Mouse (Mus musculus): ENCODE results near the gene Olfr1385. TPM values are rescaled to one million over a fixed set of nuclear protein-coding genes. Genes with fewer than 3 reads are reported as not detected.
"Not testable (repeated sequence)": the region's sequence is repeated elsewhere in the genome, so short reads cannot be mapped to it uniquely, and the experiment has no call there.

Olfr1385 gene
- polyA plus RNA-seq (2016; fragmentation: Nextera tagmentation; extraction: Ambion mirVana): not detected in 2 replicates

DNA sequence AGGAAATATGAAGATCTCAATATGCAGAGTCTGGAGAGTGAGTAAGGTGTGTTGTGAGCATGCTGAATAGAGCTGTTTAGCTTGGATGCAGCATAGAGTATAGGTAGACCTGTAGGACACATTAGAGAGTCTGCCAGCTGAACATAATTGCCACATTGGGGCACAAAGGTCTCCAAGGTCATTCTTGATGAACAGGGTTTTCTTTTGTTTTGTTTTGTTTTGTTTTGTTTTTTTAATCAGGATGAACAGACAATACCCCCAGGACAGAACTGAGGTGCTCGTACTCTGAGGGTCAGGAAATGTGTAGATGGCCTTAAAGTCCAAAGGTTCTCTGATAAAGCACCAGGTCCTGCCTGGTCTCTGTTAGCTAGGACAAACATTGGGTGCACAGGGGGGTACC lies at the start of gene Olfr1385:
TSS of gene Olfr1385 (plus strand) at position 301 of the 400 bp plus-strand sequence.
- not testable (repeated sequence) for ATAC-seq (ENCODE audit: low FRiP score); H3K27me3 ChIP-seq
- WGBS: 72% methylated on average over 1 of the region's 1 CpGs

DNA sequence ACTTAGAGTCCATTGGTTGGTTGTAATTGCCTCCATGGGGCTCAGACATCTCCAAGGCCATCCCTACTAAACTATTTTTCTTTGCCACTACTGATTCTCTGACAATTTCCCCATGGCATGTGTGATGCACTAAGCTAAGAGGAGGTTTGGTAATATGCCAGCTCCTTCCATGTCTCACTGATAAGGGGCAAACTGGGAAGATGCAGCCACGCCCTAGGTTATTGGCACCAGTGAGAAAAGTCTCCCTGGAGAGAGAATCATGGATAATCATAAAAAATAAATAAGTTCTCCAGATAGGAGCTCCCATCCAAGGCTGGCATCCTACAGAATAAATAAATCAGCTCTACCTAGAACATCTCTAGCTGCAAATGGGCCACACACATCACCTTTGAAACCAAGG lies 33.8 kb upstream of the Olfr1385 start, which contains the start of gene Olfr1387:
TSS of gene Olfr1387 (plus strand) at position 301 of the 400 bp plus-strand sequence.
- H3K27ac ChIP-seq: no peak within 1 kb of the TSS
- no peaks in the 10 kb centered on the region for H3K4me1 ChIP-seq
- no peaks in the 10 kb centered on the region for H3K9me3 ChIP-seq
- H3K36me3 ChIP-seq (replicated peaks): no peaks in the 10 kb centered on the region
- no peak within 1 kb of the TSS for H3K9ac ChIP-seq
- 88% methylated on average over 1 of the region's 1 CpGs for WGBS
- ATAC-seq (ENCODE audit: low FRiP score): no peak
- H3K4me3 ChIP-seq (replicated peaks): no peak within 1 kb of the TSS
- H3K4me2 ChIP-seq: no peak within 1 kb of the TSS
- no peaks in the 10 kb centered on the region for H3K27me3 ChIP-seq

More for the DNA sequence above, at the start of gene Olfr1385:
- not testable (repeated sequence) for H3K4me1 ChIP-seq; H3K4me2 ChIP-seq; H3K9me3 ChIP-seq; H3K27ac ChIP-seq; H3K4me3 ChIP-seq (replicated peaks); H3K36me3 ChIP-seq (replicated peaks); H3K9ac ChIP-seq

DNA sequence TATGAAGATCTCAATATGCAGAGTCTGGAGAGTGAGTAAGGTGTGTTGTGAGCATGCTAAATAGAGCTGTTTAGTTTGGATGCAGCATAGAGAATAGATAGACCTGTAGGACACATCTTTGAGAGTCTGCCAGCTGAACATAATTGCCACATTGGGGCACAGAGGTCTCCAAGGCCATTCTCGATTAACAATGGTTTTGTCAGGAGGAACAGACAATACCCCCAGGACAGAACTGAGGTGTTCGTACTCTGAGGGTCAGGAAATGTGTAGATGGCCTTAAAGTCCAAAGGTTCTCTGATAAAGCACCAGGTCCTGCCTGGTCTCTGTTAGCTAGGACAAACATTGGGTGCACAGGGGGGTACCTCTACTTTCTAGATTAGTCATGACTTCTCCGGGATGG lies 24.1 kb upstream of the Olfr1385 start, which contains the start of gene Olfr1386:
TSS of gene Olfr1386 (plus strand) at position 301 of the 400 bp plus-strand sequence.
- not testable (repeated sequence) for H3K9me3 ChIP-seq; H3K27ac ChIP-seq; H3K27me3 ChIP-seq; ATAC-seq (ENCODE audit: low FRiP score); H3K36me3 ChIP-seq (replicated peaks); H3K4me3 ChIP-seq (replicated peaks); H3K4me2 ChIP-seq; H3K4me1 ChIP-seq; H3K9ac ChIP-seq
- 80% methylated on average over 3 of the region's 3 CpGs for WGBS

DNA sequence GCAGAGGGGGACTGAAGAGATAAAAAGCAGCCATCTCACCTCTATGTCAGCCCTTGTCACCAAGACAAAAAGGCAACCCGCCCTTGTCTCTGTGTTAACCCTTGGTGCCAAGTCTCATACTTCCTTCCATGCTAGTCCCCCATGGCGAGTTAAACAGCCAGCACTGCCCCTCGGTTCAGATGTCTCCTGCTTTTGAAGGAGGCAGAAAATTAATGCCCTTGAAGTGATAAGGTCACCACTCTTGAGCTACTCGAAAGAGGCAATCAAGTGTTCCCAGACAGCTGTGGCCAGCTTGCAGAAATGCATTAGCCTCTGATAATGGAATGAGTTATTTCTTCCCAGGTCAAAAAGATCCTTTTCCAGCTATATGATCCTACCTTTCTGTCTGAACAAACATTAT lies 2.9 kb upstream of the Olfr1385 start:
- Histone ChIP-seq H3K4me3 (replicated peaks) (no peak overlapping the region), H3K9ac (no peak overlapping the region), H3K4me2 (no peak overlapping the region), H3K27ac (no peak overlapping the region), H3K4me1 (no peaks in the 10 kb centered on the region), H3K27me3 (no peaks in the 10 kb centered on the region), H3K9me3 (no peaks in the 10 kb centered on the region), H3K36me3 (replicated peaks) (no peaks in the 10 kb centered on the region)
- 71% methylated on average over 4 of the region's 4 CpGs for WGBS
- ATAC-seq (ENCODE audit: low FRiP score): no peak

DNA sequence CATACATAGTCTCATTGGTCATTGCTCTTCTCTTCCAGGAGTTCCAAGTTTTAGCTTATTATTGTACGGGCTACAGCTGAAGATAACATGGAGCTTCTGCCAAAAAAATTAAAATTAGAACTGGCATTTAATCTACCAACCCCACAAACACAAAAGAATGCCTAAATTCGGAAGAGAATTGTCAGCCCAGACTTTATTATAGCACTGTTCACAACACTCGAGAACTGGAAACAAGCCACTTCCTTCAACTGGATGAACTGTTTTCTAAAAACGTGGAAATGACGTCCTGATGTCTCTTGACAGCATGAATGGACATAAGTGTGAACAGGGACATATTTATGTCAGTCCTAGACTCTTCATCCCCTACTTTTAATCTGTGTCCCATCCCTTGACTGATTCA lies 29.2 kb downstream of the Olfr1385 start:
- Histone ChIP-seq H3K4me3 (replicated peaks) (no peak overlapping the region), H3K27ac (no peak overlapping the region), H3K27me3 (no peaks in the 10 kb centered on the region), H3K9ac (no peak overlapping the region), H3K4me1 (no peaks in the 10 kb centered on the region), H3K36me3 (replicated peaks) (no peaks in the 10 kb centered on the region), H3K9me3 (no peaks in the 10 kb centered on the region), H3K4me2 (no peak overlapping the region)
- ATAC-seq (ENCODE audit: low FRiP score): no peak
- WGBS: 84% methylated on average over 5 of the region's 5 CpGs

DNA sequence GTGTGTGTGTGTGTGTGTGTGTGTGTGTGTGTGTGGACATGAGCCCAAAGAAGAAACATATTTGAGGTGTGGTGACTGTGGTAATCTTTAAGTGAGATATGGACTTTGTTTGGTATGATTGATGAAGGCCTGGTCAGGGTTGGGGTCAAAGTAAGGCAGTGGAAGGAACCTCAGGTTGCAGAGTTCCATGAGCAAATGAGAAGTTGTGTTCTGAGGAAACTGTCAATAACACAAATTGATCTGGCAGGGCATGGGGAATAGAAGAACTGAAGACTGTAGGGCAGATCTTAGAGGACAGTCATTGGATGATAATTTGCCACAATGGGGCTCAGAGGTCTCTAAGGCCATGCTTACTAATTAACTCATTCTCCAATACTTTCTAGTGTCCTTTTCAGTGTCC lies 30.5 kb downstream of the Olfr1385 start, which contains the start of gene Olfr1383:
TSS of gene Olfr1383 (plus strand) at position 301 of the 400 bp plus-strand sequence.
- no peak for ATAC-seq (ENCODE audit: low FRiP score)
- H3K27me3 ChIP-seq: no peaks in the 10 kb centered on the region
- no peaks in the 10 kb centered on the region for H3K36me3 ChIP-seq (replicated peaks)
- H3K27ac ChIP-seq: no peak within 1 kb of the TSS
- no peaks in the 10 kb centered on the region for H3K9me3 ChIP-seq
- H3K4me3 ChIP-seq (replicated peaks): no peak within 1 kb of the TSS
- H3K9ac ChIP-seq: no peak within 1 kb of the TSS
- no peak within 1 kb of the TSS for H3K4me2 ChIP-seq
- H3K4me1 ChIP-seq: no peaks in the 10 kb centered on the region

DNA sequence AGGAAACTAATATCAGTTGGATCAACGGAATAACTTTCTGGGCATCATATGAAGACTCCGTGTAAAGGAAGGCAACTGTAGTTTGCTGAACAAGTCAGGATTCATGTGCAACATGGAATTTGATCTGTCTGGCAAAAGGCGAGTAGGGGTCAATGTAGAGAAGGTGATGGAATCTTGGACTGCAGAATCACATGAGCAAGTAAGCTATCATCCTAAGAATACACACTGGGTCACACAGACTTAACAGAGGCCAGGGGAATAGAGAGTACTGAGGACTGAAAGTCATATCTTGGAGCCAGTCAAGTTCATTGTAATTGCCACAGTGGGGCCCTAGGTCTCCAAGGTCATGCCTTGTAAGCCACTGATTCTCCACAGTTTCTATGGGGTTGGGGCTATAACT lies 39.1 kb downstream of the Olfr1385 start, which contains the start of gene Olfr1382:
TSS of gene Olfr1382 (plus strand) at position 301 of the 400 bp plus-strand sequence.
- no peak within 1 kb of the TSS for H3K9ac ChIP-seq
- no peaks in the 10 kb centered on the region for H3K9me3 ChIP-seq
- H3K27ac ChIP-seq: no peak within 1 kb of the TSS
- H3K4me3 ChIP-seq (replicated peaks): no peak within 1 kb of the TSS
- H3K4me1 ChIP-seq: no peaks in the 10 kb centered on the region
- no peaks in the 10 kb centered on the region for H3K36me3 ChIP-seq (replicated peaks)
- no peak within 1 kb of the TSS for H3K4me2 ChIP-seq
- H3K27me3 ChIP-seq: no peaks in the 10 kb centered on the region
- WGBS: 82% methylated on average over 3 of the region's 3 CpGs
- ATAC-seq (ENCODE audit: low FRiP score): no peak

DNA sequence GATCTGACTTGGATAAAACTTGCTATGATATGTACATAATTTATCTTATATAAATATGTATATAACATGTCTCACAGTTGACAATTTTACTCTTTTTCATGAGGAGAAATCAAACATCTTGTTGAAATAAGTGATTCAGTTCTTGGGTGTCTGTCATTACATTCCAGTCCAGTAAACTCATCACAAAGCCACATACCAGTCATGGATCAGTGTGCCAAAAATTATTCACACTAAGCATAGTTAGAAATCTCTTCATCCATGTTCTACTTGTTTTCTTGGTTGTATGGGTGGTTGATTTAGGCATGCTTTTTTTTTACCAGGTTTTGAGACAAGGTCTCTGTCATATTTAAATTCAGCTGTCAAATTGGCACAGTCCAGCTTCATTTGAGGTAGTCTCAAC lies 43.9 kb downstream of the Olfr1385 start:
- Histone ChIP-seq H3K4me2 (no peak overlapping the region), H3K9me3 (no peaks in the 10 kb centered on the region), H3K4me3 (replicated peaks) (no peak overlapping the region), H3K36me3 (replicated peaks) (no peaks in the 10 kb centered on the region), H3K4me1 (no peaks in the 10 kb centered on the region), H3K27me3 (no peaks in the 10 kb centered on the region), H3K27ac (no peak overlapping the region), H3K9ac (no peak overlapping the region)
- no peak for ATAC-seq (ENCODE audit: low FRiP score)

DNA sequence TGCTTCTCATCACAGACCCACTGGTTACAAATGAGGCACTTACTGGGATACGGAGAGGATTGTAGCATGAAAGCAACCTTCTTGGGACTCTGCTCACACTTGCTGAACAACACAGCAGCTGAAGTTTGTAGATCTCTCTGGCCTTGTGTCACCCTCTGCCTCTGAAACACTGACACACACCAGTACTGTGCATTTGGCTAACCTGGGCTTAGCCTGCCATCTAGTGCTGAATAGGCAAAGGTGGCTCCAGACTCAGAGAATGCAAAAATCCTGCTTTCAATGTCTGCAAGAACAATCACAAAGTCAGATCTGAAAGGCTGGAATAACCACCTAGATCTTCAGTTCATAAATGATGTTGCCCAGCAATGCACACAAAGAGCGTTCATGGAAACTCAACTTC lies 47.8 kb downstream of the Olfr1385 start:
- not testable (repeated sequence) for H3K36me3 ChIP-seq (replicated peaks); ATAC-seq (ENCODE audit: low FRiP score); H3K27me3 ChIP-seq; H3K4me1 ChIP-seq; H3K4me2 ChIP-seq; H3K9ac ChIP-seq; H3K9me3 ChIP-seq; H3K4me3 ChIP-seq (replicated peaks); H3K27ac ChIP-seq
- 84% methylated on average over 2 of the region's 2 CpGs for WGBS

DNA sequence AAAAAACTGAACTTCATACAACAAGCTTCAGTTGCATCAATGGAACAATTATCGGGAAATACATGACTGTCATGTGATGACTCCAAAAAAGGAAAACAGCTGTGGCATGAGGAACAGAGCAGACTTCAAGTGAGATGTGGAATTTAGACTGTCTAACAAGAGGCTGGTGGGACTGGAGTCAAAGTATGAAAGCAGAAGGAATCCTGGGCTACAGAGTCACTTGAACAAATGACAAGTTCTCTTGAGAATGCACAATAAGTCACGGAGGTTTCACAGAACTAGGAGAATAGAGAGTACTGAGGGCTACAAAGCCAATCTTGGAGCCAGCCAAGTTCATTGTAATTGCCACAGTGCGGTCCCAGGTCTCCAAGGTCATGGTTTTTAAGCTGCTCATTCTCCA lies 54.3 kb downstream of the Olfr1385 start, which contains the start of gene Olfr1381:
TSS of gene Olfr1381 (plus strand) at position 301 of the 400 bp plus-strand sequence.
- H3K9ac ChIP-seq; H3K4me3 ChIP-seq (replicated peaks); H3K36me3 ChIP-seq (replicated peaks); H3K9me3 ChIP-seq; H3K4me1 ChIP-seq; H3K4me2 ChIP-seq; H3K27ac ChIP-seq; H3K27me3 ChIP-seq; ATAC-seq (ENCODE audit: low FRiP score): not testable (repeated sequence)
- 69% methylated on average over 3 of the region's 3 CpGs for WGBS

Other genes with a start within 250 kb of the Olfr1385 start
- 31.4 and 35.5 TPM in 2 replicates for gene Mgat1, start 244.9 kb upstream of the Olfr1385 start, polyA plus RNA-seq (2016; fragmentation: Nextera tagmentation; extraction: Ambion mirVana)
- gene Olfr1393, start 210.8 kb upstream of the Olfr1385 start, polyA plus RNA-seq (2016; fragmentation: Nextera tagmentation; extraction: Ambion mirVana): 0.06 and 0.18 TPM in 2 replicates
- not detected in 2 replicates for gene Olfr1392, start 203.8 kb upstream of the Olfr1385 start, polyA plus RNA-seq (2016; fragmentation: Nextera tagmentation; extraction: Ambion mirVana)
- not detected in 2 replicates for gene Olfr10, start 184.3 kb upstream of the Olfr1385 start, polyA plus RNA-seq (2016; fragmentation: Nextera tagmentation; extraction: Ambion mirVana)
- gene Olfr1391, start 166.3 kb upstream of the Olfr1385 start, polyA plus RNA-seq (2016; fragmentation: Nextera tagmentation; extraction: Ambion mirVana): not detected in 2 replicates
- gene Olfr1390, start 153.9 kb upstream of the Olfr1385 start, polyA plus RNA-seq (2016; fragmentation: Nextera tagmentation; extraction: Ambion mirVana): not detected in 2 replicates
- gene Olfr1389, start 66.0 kb upstream of the Olfr1385 start, polyA plus RNA-seq (2016; fragmentation: Nextera tagmentation; extraction: Ambion mirVana): not detected in 2 replicates
- gene Olfr1388, start 52.4 kb upstream of the Olfr1385 start, polyA plus RNA-seq (2016; fragmentation: Nextera tagmentation; extraction: Ambion mirVana): 0.10 and 0.13 TPM in 2 replicates
- gene Olfr1387, start 33.7 kb upstream of the Olfr1385 start, polyA plus RNA-seq (2016; fragmentation: Nextera tagmentation; extraction: Ambion mirVana): not detected in 2 replicates
- not detected in 2 replicates for gene Olfr1386, start 24.0 kb upstream of the Olfr1385 start, polyA plus RNA-seq (2016; fragmentation: Nextera tagmentation; extraction: Ambion mirVana)
- gene Olfr1384, start 17.7 kb downstream of the Olfr1385 start, polyA plus RNA-seq (2016; fragmentation: Nextera tagmentation; extraction: Ambion mirVana): not detected in 2 replicates
- gene Olfr1383, start 30.6 kb downstream of the Olfr1385 start, polyA plus RNA-seq (2016; fragmentation: Nextera tagmentation; extraction: Ambion mirVana): not detected in 2 replicates
- gene Olfr1382, start 39.2 kb downstream of the Olfr1385 start, polyA plus RNA-seq (2016; fragmentation: Nextera tagmentation; extraction: Ambion mirVana): not detected in 2 replicates
- gene Olfr1381, start 54.4 kb downstream of the Olfr1385 start, polyA plus RNA-seq (2016; fragmentation: Nextera tagmentation; extraction: Ambion mirVana): not detected in 2 replicates
- gene Olfr1380, start 67.8 kb downstream of the Olfr1385 start, polyA plus RNA-seq (2016; fragmentation: Nextera tagmentation; extraction: Ambion mirVana): not detected in 2 replicates
- 2.1 and 2.3 TPM in 2 replicates for gene Flt4, start 120.2 kb downstream of the Olfr1385 start, polyA plus RNA-seq (2016; fragmentation: Nextera tagmentation; extraction: Ambion mirVana)
- not detected in 2 replicates for gene Scgb3a1, start 174.5 kb downstream of the Olfr1385 start, polyA plus RNA-seq (2016; fragmentation: Nextera tagmentation; extraction: Ambion mirVana)
- gene Cnot6, start 223.7 kb downstream of the Olfr1385 start, polyA plus RNA-seq (2016; fragmentation: Nextera tagmentation; extraction: Ambion mirVana): 99.5 and 101 TPM in 2 replicates

All from forebrain, embryonic 12.5 days (tissue).